Comparison of ENCODE assay signal across 11 mouse cellular contexts in genomic region chr16:92397745-92398573, GRCm38 (mm10). TPM values are rescaled to one million over a fixed set of nuclear protein-coding genes. Genes with fewer than 3 reads are reported as not detected.
DNase-seq lines count a peak whose midpoint lies in the region; ATAC-seq lines count a peak whose summit lies in the region.
"Had no signal": no experiment of that assay in that cellular context is flagged by ENCODE, and none has a peak within 500 bp of the region (broad histone marks: within the 10 kb centered on the region; RNA-seq: fewer than 3 reads in every experiment).

No protein-coding gene starts in this region.

- no peak overlapping the region for H3K9ac ChIP-seq in limb, embryonic 12.5 days (replicated peaks)
- H3K9ac ChIP-seq in heart, embryonic 14.5 days (ENCODE audit: low read length) = peak overlapping the region; percentile 96
- H3K9ac ChIP-seq in kidney, embryonic 14.5 days (ENCODE audit: low read depth, low read length) = no peak overlapping the region; the same call in 1 of the 2 replicates
- H3K9ac ChIP-seq: midbrain, embryonic 12.5 days had no signal

- no peak for ATAC-seq in limb, embryonic 12.5 days (ENCODE audit: insufficient number of reproducible peaks, insufficient read depth, low FRiP score, low TSS enrichment, low read depth)
- no peak for ATAC-seq in heart, embryonic 14.5 days (ENCODE audit: insufficient number of reproducible peaks, insufficient read depth, low FRiP score, low read depth)
- no peak for ATAC-seq in kidney, embryonic 14.5 days (ENCODE audit: low FRiP score, low TSS enrichment)
- ATAC-seq in megakaryocyte, adult 5-6 weeks (ENCODE audit: poor library complexity, severe bottlenecking) = no peak

- 70% methylated on average over 10 of the region's 10 CpGs for WGBS in limb, embryonic 12.5 days
- WGBS in limb, embryonic 10.5 days = 76% methylated on average over 10 of the region's 10 CpGs
- 22% methylated on average over 10 of the region's 10 CpGs for WGBS in heart, embryonic 14.5 days
- 60% methylated on average over 10 of the region's 10 CpGs for WGBS in kidney, embryonic 14.5 days

- H3K4me1 ChIP-seq in limb, embryonic 12.5 days (replicated peaks) = peaks cover 51% of the 10 kb centered on the region
- peaks cover 53% of the 10 kb centered on the region for H3K4me1 ChIP-seq in limb, embryonic 10.5 days
- peaks cover 37 to 57% of the 10 kb centered on the region in 2 experiments for H3K4me1 ChIP-seq in heart, embryonic 14.5 days (ENCODE audit: control insufficient read depth in 2 of 2, insufficient read depth in 2 of 2, low read length in 2 of 2)
- peaks cover 30% of the 10 kb centered on the region; the same call in 1 of the 2 replicates for H3K4me1 ChIP-seq in kidney, embryonic 14.5 days (ENCODE audit: control insufficient read depth, insufficient read depth, low read length)

- no peak overlapping the region for H3K27ac ChIP-seq in limb, embryonic 12.5 days
- no peak overlapping the region for H3K27ac ChIP-seq in limb, embryonic 10.5 days
- H3K27ac ChIP-seq in heart, embryonic 14.5 days (replicated peaks in 1 of 2; ENCODE audit: control insufficient read depth in 1 of 2, insufficient read depth in 1 of 2, low read depth in 2 of 2, low read length in 2 of 2) = peak overlapping the region; percentile 93 to 99
- 0 out of 2 replicates have a peak overlapping the region, but pooled peaks have one; percentile 30 for H3K27ac ChIP-seq in kidney, embryonic 14.5 days (ENCODE audit: low read depth, low read length)
- H3K27ac ChIP-seq: midbrain, embryonic 12.5 days had no signal

- H3K4me3 ChIP-seq in limb, embryonic 12.5 days (replicated peaks) = no peak overlapping the region
- H3K4me3 ChIP-seq in limb, embryonic 10.5 days = no peak overlapping the region
- peak overlapping the region; percentile 52 to 64 for H3K4me3 ChIP-seq in heart, embryonic 14.5 days (ENCODE audit: control insufficient read depth in 1 of 2, insufficient read depth in 1 of 2, low read depth in 1 of 2, low read length in 2 of 2)
- H3K4me3 ChIP-seq in kidney, embryonic 14.5 days (ENCODE audit: low read length) = no peak overlapping the region
- H3K4me3 ChIP-seq: erythroblast, embryonic 14.5 days; midbrain, embryonic 12.5 days had no signal

- peak overlapping the region; percentile 61; the same call in 1 of the 2 replicates for H3K4me2 ChIP-seq in limb, embryonic 12.5 days
- peak overlapping the region; percentile 81 for H3K4me2 ChIP-seq in heart, embryonic 14.5 days (ENCODE audit: low read length)
- no peak overlapping the region; the same call in 1 of the 2 replicates for H3K4me2 ChIP-seq in kidney, embryonic 14.5 days (replicated peaks; ENCODE audit: low read depth, low read length)

- H3K9me3 ChIP-seq in limb, embryonic 12.5 days = no peaks in the 10 kb centered on the region
- no peaks in the 10 kb centered on the region for H3K9me3 ChIP-seq in limb, embryonic 10.5 days (replicated peaks)
- H3K9me3 ChIP-seq in heart, embryonic 14.5 days (ENCODE audit: control insufficient read depth, low read length) = no peaks in the 10 kb centered on the region
- H3K9me3 ChIP-seq in kidney, embryonic 14.5 days (ENCODE audit: control insufficient read depth, low read length) = no peaks in the 10 kb centered on the region
- H3K9me3 ChIP-seq: midbrain, embryonic 12.5 days had no signal

- peaks cover 13% of the 10 kb centered on the region; the same call in 1 of the 2 replicates for H3K27me3 ChIP-seq in limb, embryonic 12.5 days
- peaks cover 44% of the 10 kb centered on the region for H3K27me3 ChIP-seq in limb, embryonic 10.5 days (ENCODE audit: low read depth, poor library complexity, severe bottlenecking)
- H3K27me3 ChIP-seq in heart, embryonic 14.5 days (ENCODE audit: control insufficient read depth, insufficient read depth, low read length) = no peaks in the 10 kb centered on the region
- H3K27me3 ChIP-seq in kidney, embryonic 14.5 days (ENCODE audit: control insufficient read depth, insufficient read depth, low read length) = no peaks in the 10 kb centered on the region

- DNase-seq in limb, embryonic 10.5 days (ENCODE audit: low spot score) = no peak
- DNase-seq in lung, postnatal 14 days = peak; percentile 63
- DNase-seq in frontal cortex, adult 2 months (ENCODE audit: extremely low spot score in 1 of 2, low spot score in 1 of 2) = no peak
- no peak for DNase-seq in layer of hippocampus, adult 8-10 months (ENCODE audit: low spot score in 2 of 2)

- peaks cover 40% of the 10 kb centered on the region for H3K36me3 ChIP-seq in limb, embryonic 12.5 days
- H3K36me3 ChIP-seq in limb, embryonic 10.5 days = peaks cover 40% of the 10 kb centered on the region
- H3K36me3 ChIP-seq in heart, embryonic 14.5 days (ENCODE audit: control insufficient read depth, insufficient read depth, low read length) = peaks cover 46% of the 10 kb centered on the region
- H3K36me3 ChIP-seq in kidney, embryonic 14.5 days (ENCODE audit: control insufficient read depth, insufficient read depth, low read length) = peaks cover 10% of the 10 kb centered on the region; the same call in 1 of the 2 replicates

RNA-seq across cellular contexts. Expression of gene Kcne1, which starts 38.7 kb away (rescaled TPM):
- 0.13 TPM in 1 of 2 replicates, not detected in the other for polyA plus RNA-seq in limb, embryonic 12.5 days (2016; fragmentation: Nextera tagmentation; extraction: Ambion mirVana)
- 0.05 and 0.40 TPM in 2 replicates for polyA plus RNA-seq in limb, embryonic 10.5 days (2016; fragmentation: Nextera tagmentation; extraction: Ambion mirVana)
- polyA plus RNA-seq in heart, embryonic 14.5 days (2014; fragmentation: Nextera tagmentation; extraction: Ambion mirVana) = 192 and 199 TPM in 2 replicates
- 0.85 and 1.5 TPM in 2 replicates for polyA plus RNA-seq in kidney, embryonic 14.5 days (2014; fragmentation: Nextera tagmentation; extraction: Ambion mirVana)
- 0.02 TPM in 1 of 2 replicates, not detected in the other for polyA plus RNA-seq in frontal cortex, adult 2 months (2012; rRNA removed)
- not detected for total RNA-seq in layer of hippocampus, adult 8-10 months (2022)
- total RNA-seq in megakaryocyte, adult 5-6 weeks (2015) = not detected in 2 replicates
- total RNA-seq in megakaryocyte, adult 5-6 weeks (2017) = not detected in 2 replicates
- total RNA-seq: MEL had no signal
- polyA plus RNA-seq: erythroblast, embryonic 14.5 days; midbrain, embryonic 12.5 days had no signal

Comparison
In these comparisons a context has a peak if more than half of its experiments do, and no peak if none do; other contexts are left out.
1. H3K27ac ChIP-seq: peak in heart, embryonic 14.5 days (2 of 2) and kidney, embryonic 14.5 days (single experiment); none in limb, embryonic 12.5 days (single experiment) and limb, embryonic 10.5 days (single experiment).
2. H3K4me3 ChIP-seq: peak in heart, embryonic 14.5 days (2 of 2); none in limb, embryonic 12.5 days (single experiment), limb, embryonic 10.5 days (single experiment) and kidney, embryonic 14.5 days (single experiment).
3. RNA of gene Kcne1, which starts 38.7 kb away (polyA plus RNA-seq): 192 to 199 TPM in heart, embryonic 14.5 days; 0.85 to 1.5 TPM in kidney, embryonic 14.5 days, 0.05 to 0.40 TPM in limb, embryonic 10.5 days, 0.02 TPM in frontal cortex, adult 2 months and 0.13 TPM in limb, embryonic 12.5 days; every median in the first group is over 10 times any median in the second.